Mouse (Mus musculus): ENCODE measurements around the gene Tecpr2.

The Tecpr2 gene

GRCm38 (mm10) chr12:111008500-111009490 lies 119.7 kb downstream of the Tecpr2 start:
- DNase-seq = peak; percentile 57 to 58

- DNase-seq = no peak
These were observed 120.7 kb downstream of the Tecpr2 start for GRCm38 (mm10) chr12:111009615-111010257.

- no peak for DNase-seq
These were observed 127.7 kb downstream of the Tecpr2 start for GRCm38 (mm10) chr12:111016807-111017206.

- DNase-seq = no peak
These were observed 129.0 kb downstream of the Tecpr2 start for GRCm38 (mm10) chr12:111018068-111018467.

GRCm38 (mm10) chr12:111019086-111019485 lies 130.0 kb downstream of the Tecpr2 start:
- DNase-seq = no peak

GRCm38 (mm10) chr12:111021138-111021537 lies 132.1 kb downstream of the Tecpr2 start:
- no peak for DNase-seq

GRCm38 (mm10) chr12:111021577-111021976 lies 132.5 kb downstream of the Tecpr2 start:
- no peak for DNase-seq

Data from cerebellum, postnatal 10 days (tissue).